ENCODE assay signal across 22 mouse cellular contexts in the genomic region with DNA sequence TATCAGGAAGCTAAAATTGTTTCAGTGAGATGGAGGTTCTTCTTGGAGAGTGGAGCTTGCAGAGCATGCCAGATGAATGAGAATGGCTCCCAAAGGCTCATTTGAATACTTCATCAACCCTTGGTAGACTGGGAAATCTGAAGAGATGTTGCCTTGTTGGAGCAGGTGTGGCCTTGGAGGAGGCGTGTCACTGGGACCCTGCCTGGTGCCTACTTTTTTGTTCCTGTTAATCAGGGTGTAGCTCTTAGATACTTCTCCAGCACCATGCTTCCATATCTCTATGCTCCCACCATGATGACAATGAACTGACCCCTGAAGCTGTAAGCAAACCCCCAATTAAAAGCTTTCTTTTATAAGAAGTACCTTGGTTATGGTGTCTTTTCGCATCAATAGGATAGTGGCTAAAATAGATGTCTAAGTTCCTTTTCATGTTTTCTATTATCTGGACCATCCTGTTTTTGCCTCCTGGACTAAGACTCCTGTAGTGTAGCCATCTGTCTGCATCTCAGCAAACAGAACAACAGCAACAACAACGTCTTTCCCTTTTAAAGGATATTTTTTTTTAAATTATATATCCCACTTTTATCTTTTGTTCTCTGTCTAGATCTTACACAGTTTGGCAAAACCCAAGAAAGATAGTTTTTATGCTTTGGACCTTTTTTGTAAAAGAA. TPM values are rescaled to one million over a fixed set of nuclear protein-coding genes. Genes with fewer than 3 reads are reported as not detected.
DNase-seq lines count a peak whose midpoint lies in the region; ATAC-seq and TF ChIP-seq lines count a peak whose summit lies in the region.
"Had no signal": no experiment of that assay in that cellular context is flagged by ENCODE, and none has a peak within 500 bp of the region (broad histone marks: within the 10 kb centered on the region; RNA-seq: fewer than 3 reads in every experiment).

No protein-coding gene starts in this region.

- no peak overlapping the region for H3K27ac ChIP-seq in MEL (ENCODE audit: control insufficient read depth, low read depth, low read length)
- H3K27ac ChIP-seq in midbrain, embryonic 11.5 days (ENCODE audit: low read depth, low read length): no peak overlapping the region
- no peak overlapping the region for H3K27ac ChIP-seq in liver, postnatal 0 days (ENCODE audit: low read depth)
- H3K27ac ChIP-seq: embryonic facial prominence, embryonic 12.5 days; forebrain, embryonic 12.5 days; heart, embryonic 10.5 days; hindbrain, embryonic 10.5 days; hindbrain, embryonic 14.5 days had no signal

- no peak for TF ChIP-seq POLR2A in MEL (IDR thresholded peaks at IDR 0.05; ENCODE audit: control insufficient read depth in 1 of 2, insufficient read depth in 1 of 2, low read depth in 1 of 2, low read length in 2 of 2, poor library complexity in 1 of 2)

- TF ChIP-seq CTCF in MEL (IDR thresholded peaks at IDR 0.05 in 2 of 3, conservative IDR thresholded peaks at IDR 0.05 in 1 of 3; ENCODE audit: control insufficient read depth in 1 of 3, insufficient read depth in 1 of 3, low read depth in 2 of 3, low read length in 3 of 3, poor library complexity in 1 of 3, severe bottlenecking in 1 of 3): no peak
- no peak for TF ChIP-seq CTCF in liver, postnatal 0 days (IDR thresholded peaks at IDR 0.05; ENCODE audit: low read depth)

- H3K27me3 ChIP-seq in MEL (ENCODE audit: control insufficient read depth in 1 of 2, insufficient read depth in 2 of 2, low read length in 2 of 2): no peaks in the 10 kb centered on the region
- H3K27me3 ChIP-seq in midbrain, embryonic 11.5 days (ENCODE audit: control insufficient read depth, insufficient read depth, low read length): no peaks in the 10 kb centered on the region
- no peaks in the 10 kb centered on the region for H3K27me3 ChIP-seq in liver, postnatal 0 days (ENCODE audit: insufficient read depth, low read length)
- H3K27me3 ChIP-seq: CH12.LX; embryonic facial prominence, embryonic 12.5 days; forebrain, embryonic 12.5 days had no signal

- no peak overlapping the region for H3K4me3 ChIP-seq in MEL (ENCODE audit: control insufficient read depth in 1 of 2, insufficient read depth in 1 of 2, low read depth in 2 of 2, low read length in 2 of 2)
- H3K4me3 ChIP-seq in midbrain, embryonic 11.5 days (ENCODE audit: low read depth, low read length): no peak overlapping the region
- H3K4me3 ChIP-seq in liver, postnatal 0 days (ENCODE audit: low read depth, low read length): no peak overlapping the region
- H3K4me3 ChIP-seq: embryonic facial prominence, embryonic 12.5 days; forebrain, embryonic 12.5 days; heart, embryonic 10.5 days; hindbrain, embryonic 10.5 days had no signal

- H3K9me3 ChIP-seq in MEL (replicated peaks; ENCODE audit: insufficient read depth, low read length): no peaks in the 10 kb centered on the region
- H3K9me3 ChIP-seq in midbrain, embryonic 11.5 days (ENCODE audit: control insufficient read depth, low read length): no peaks in the 10 kb centered on the region
- H3K9me3 ChIP-seq in liver, postnatal 0 days (ENCODE audit: low read length): no peaks in the 10 kb centered on the region
- H3K9me3 ChIP-seq: embryonic facial prominence, embryonic 12.5 days; forebrain, embryonic 12.5 days; heart, embryonic 10.5 days; hindbrain, embryonic 10.5 days had no signal

- H3K4me2 ChIP-seq in midbrain, embryonic 11.5 days: no peak overlapping the region
- no peak overlapping the region for H3K4me2 ChIP-seq in liver, postnatal 0 days (ENCODE audit: low read depth, low read length)
- H3K4me2 ChIP-seq: embryonic facial prominence, embryonic 12.5 days; forebrain, embryonic 12.5 days; hindbrain, embryonic 14.5 days had no signal

- ATAC-seq in midbrain, embryonic 11.5 days (ENCODE audit: low FRiP score): no peak
- ATAC-seq in liver, postnatal 0 days: no peak
- ATAC-seq: forebrain, embryonic 16.5 days; inflammation-experienced regulatory T-cells, adult 6 months; intestine, postnatal 0 days had no signal

- no peaks in the 10 kb centered on the region for H3K79me2 ChIP-seq in MEL (ENCODE audit: control insufficient read depth, insufficient read depth, low read length, poor library complexity)

- H3K4me1 ChIP-seq in MEL (ENCODE audit: control insufficient read depth in 1 of 2, insufficient read depth in 2 of 2, low read length in 2 of 2): peaks cover 7 to 25% of the 10 kb centered on the region in 2 experiments
- H3K4me1 ChIP-seq in midbrain, embryonic 11.5 days (ENCODE audit: control insufficient read depth, insufficient read depth, low read length): no peaks in the 10 kb centered on the region
- H3K4me1 ChIP-seq in liver, postnatal 0 days (ENCODE audit: insufficient read depth): no peaks in the 10 kb centered on the region
- H3K4me1 ChIP-seq: embryonic facial prominence, embryonic 12.5 days; forebrain, embryonic 12.5 days; heart, embryonic 10.5 days; hindbrain, embryonic 10.5 days had no signal

- no peak for TF ChIP-seq RAD21 in MEL (IDR thresholded peaks at IDR 0.05; ENCODE audit: low read depth, low read length)

- H3K36me3 ChIP-seq in MEL (ENCODE audit: control insufficient read depth in 1 of 2, insufficient read depth in 2 of 2, low read length in 2 of 2): peaks cover 0 to 30% of the 10 kb centered on the region in 2 experiments
- no peaks in the 10 kb centered on the region for H3K36me3 ChIP-seq in midbrain, embryonic 11.5 days (ENCODE audit: control insufficient read depth, insufficient read depth, low read length)
- peaks cover 5% of the 10 kb centered on the region; the same call in 1 of the 2 replicates for H3K36me3 ChIP-seq in liver, postnatal 0 days (replicated peaks; ENCODE audit: insufficient read depth, low read length)
- H3K36me3 ChIP-seq: embryonic facial prominence, embryonic 12.5 days; forebrain, embryonic 12.5 days; heart, embryonic 10.5 days; hindbrain, embryonic 10.5 days had no signal

- peak; percentile 26 for DNase-seq in MEL (ENCODE audit: low read depth, low spot score)
- peak; percentile 51 for DNase-seq in cerebellum, adult 11 months
- DNase-seq in cerebellum, adult 8-10 months: peak; percentile 53
- DNase-seq in cerebellum, postnatal 14 days: peak; percentile 31 to 66
- DNase-seq in midbrain, embryonic 11.5 days (ENCODE audit: low spot score, missing footprints): no peak
- DNase-seq in liver, postnatal 0 days: no peak
- no peak for DNase-seq in adrenal gland, postnatal 36 days
- DNase-seq: adrenal gland, adult 2 months; adrenal gland, postnatal 25 days; gastrocnemius, postnatal 10 days; heart, adult 18-20 months; heart, postnatal 14 days; kidney, adult 8-10 months had no signal

- TF ChIP-seq EP300 in MEL (IDR thresholded peaks at IDR 0.05; ENCODE audit: low read depth in 1 of 2, low read length in 2 of 2): no peak
- TF ChIP-seq EP300 in liver, postnatal 0 days (IDR thresholded peaks at IDR 0.05; ENCODE audit: low read depth): no peak

- WGBS in midbrain, embryonic 11.5 days: 95% methylated on average over 3 of the region's 3 CpGs
- 80% methylated on average over 3 of the region's 3 CpGs for WGBS in liver, postnatal 0 days (ENCODE audit: insufficient replicate concordance)

- no peak overlapping the region for H3K9ac ChIP-seq in MEL (ENCODE audit: control insufficient read depth, low read depth, low read length, poor library complexity, severe bottlenecking)
- H3K9ac ChIP-seq in midbrain, embryonic 11.5 days (ENCODE audit: low read length): no peak overlapping the region
- H3K9ac ChIP-seq in liver, postnatal 0 days (replicated peaks): no peak overlapping the region
- H3K9ac ChIP-seq: embryonic facial prominence, embryonic 12.5 days; forebrain, embryonic 12.5 days; hindbrain, embryonic 14.5 days had no signal

TF ChIP-seq in MEL, 35 proteins besides CTCF, POLR2A, EP300 and RAD21:
- TF ChIP-seq ZKSCAN1 (IDR thresholded peaks at IDR 0.05; ENCODE audit: low read depth, low read length): no peak
- no peak for TF ChIP-seq USF1 (IDR thresholded peaks at IDR 0.05; ENCODE audit: low read depth, low read length)
- no peak for TF ChIP-seq BHLHE40 (IDR thresholded peaks at IDR 0.05; ENCODE audit: borderline replicate concordance, low read depth, low read length)
- no peak for TF ChIP-seq MAFK (IDR thresholded peaks at IDR 0.05; ENCODE audit: borderline replicate concordance, low read depth, low read length)
- TF ChIP-seq CHD1 (IDR thresholded peaks at IDR 0.05; ENCODE audit: low read depth, low read length): no peak
- TF ChIP-seq ZNF384 (IDR thresholded peaks at IDR 0.05; ENCODE audit: low read depth, low read length): no peak
- no peak for TF ChIP-seq NELFE (IDR thresholded peaks at IDR 0.05; ENCODE audit: low read depth, low read length)
- TF ChIP-seq ZMIZ1 (IDR thresholded peaks at IDR 0.05; ENCODE audit: low read depth, low read length): no peak
- no peak for TF ChIP-seq SMC3 (IDR thresholded peaks at IDR 0.05; ENCODE audit: low read depth, low read length)
- TF ChIP-seq TCF12 (IDR thresholded peaks at IDR 0.05; ENCODE audit: low read depth, low read length): no peak
- TF ChIP-seq MYC (IDR thresholded peaks at IDR 0.05; ENCODE audit: low read depth, low read length): no peak
- TF ChIP-seq CHD2 (IDR thresholded peaks at IDR 0.05; ENCODE audit: low read length): no peak
- no peak for TF ChIP-seq RCOR1 (IDR thresholded peaks at IDR 0.05; ENCODE audit: low read depth, low read length)

RNA-seq across cellular contexts. Expression of a gene that starts 25.6 kb away (rescaled TPM):
- 0.69 and 0.82 TPM in 2 replicates for total RNA-seq in MEL (2012; rRNA removed)
- polyA plus RNA-seq in MEL (2012; ENCODE audit: insufficient read depth in 1 of 2, insufficient read length in 2 of 2, low read depth in 1 of 2, low replicate concordance in 2 of 2, missing spikeins in 1 of 2): 1 to 10 TPM in 1 of 2 experiments, not detected in 1; 2.0 TPM
- 5.0 and 6.4 TPM in 2 replicates for polyA plus RNA-seq in midbrain, embryonic 11.5 days (2014; fragmentation: Nextera tagmentation; extraction: Ambion mirVana)
- 2.5 and 3.2 TPM in 2 replicates for polyA plus RNA-seq in liver, postnatal 0 days (2015; fragmentation: Nextera tagmentation; extraction: Ambion mirVana)
- total RNA-seq in adrenal gland, postnatal 36 days (2021): 10 to 100 TPM; 37.9 to 38.9 TPM

Comparison
In these comparisons a context has a peak if more than half of its experiments do, and no peak if none do; other contexts are left out.
1. DNase-seq: peak in MEL (single experiment), cerebellum, adult 11 months (single experiment), cerebellum, adult 8-10 months (single experiment) and cerebellum, postnatal 14 days (2 of 2); none in midbrain, embryonic 11.5 days (single experiment), liver, postnatal 0 days (single experiment) and adrenal gland, postnatal 36 days (0 of 2).